Mouse (Mus musculus) lung, postnatal 36 days (tissue): ENCODE results near the gene Gpha2.

Source experiments
- DNase-seq: peaks from one replicate; pipeline ENCODE4 v3.0.0; 2022; ENCODE audit warnings: mixed read lengths

Gpha2 gene

GRCm38 (mm10) chr19:6242281-6242680, 16.1 kb downstream of the Gpha2 start:
- DNase-seq: peak; percentile 84

GRCm38 (mm10) chr19:6243226-6243625, 17.0 kb downstream of the Gpha2 start:
- no peak for DNase-seq

- no peak for DNase-seq
Measured at GRCm38 (mm10) chr19:6245806-6246205, 19.6 kb downstream of the Gpha2 start.

- DNase-seq: no peak
Measured at GRCm38 (mm10) chr19:6247526-6248300, 21.5 kb downstream of the Gpha2 start.

GRCm38 (mm10) chr19:6253021-6253420, 26.8 kb downstream of the Gpha2 start:
- no peak for DNase-seq

- DNase-seq: peak; percentile 70
Measured at GRCm38 (mm10) chr19:6260428-6260827, 34.2 kb downstream of the Gpha2 start.

GRCm38 (mm10) chr19:6260946-6261345, 34.8 kb downstream of the Gpha2 start:
- DNase-seq: no peak

GRCm38 (mm10) chr19:6261379-6261778, 35.2 kb downstream of the Gpha2 start:
- DNase-seq: no peak

- peak; percentile 84 for DNase-seq
Measured at GRCm38 (mm10) chr19:6262222-6262621, 36.0 kb downstream of the Gpha2 start.

- no peak for DNase-seq
Measured at GRCm38 (mm10) chr19:6262839-6263433, 36.8 kb downstream of the Gpha2 start.

GRCm38 (mm10) chr19:6264200-6264599, 38.0 kb downstream of the Gpha2 start:
- no peak for DNase-seq

GRCm38 (mm10) chr19:6264945-6265344, 38.8 kb downstream of the Gpha2 start:
- no peak for DNase-seq

GRCm38 (mm10) chr19:6265727-6266182, 39.6 kb downstream of the Gpha2 start:
- peak; percentile 40 for DNase-seq

GRCm38 (mm10) chr19:6267306-6268169, 41.4 kb downstream of the Gpha2 start:
- DNase-seq: peak; percentile 70

GRCm38 (mm10) chr19:6268170-6268528, 42.0 kb downstream of the Gpha2 start:
- DNase-seq: peak; percentile 96

- peak; percentile 84 for DNase-seq
Measured at GRCm38 (mm10) chr19:6268670-6269132, 42.5 kb downstream of the Gpha2 start.

- DNase-seq: no peak
Measured at GRCm38 (mm10) chr19:6269798-6270475, 43.8 kb downstream of the Gpha2 start.

- no peak for DNase-seq
Measured at GRCm38 (mm10) chr19:6270661-6271060, 44.5 kb downstream of the Gpha2 start.

- DNase-seq: no peak
Measured at GRCm38 (mm10) chr19:6271206-6271605, 45.0 kb downstream of the Gpha2 start.

- DNase-seq: no peak
Measured at GRCm38 (mm10) chr19:6272053-6272452, 45.9 kb downstream of the Gpha2 start.

- peak; percentile 41 for DNase-seq
Measured at GRCm38 (mm10) chr19:6272738-6273137, 46.6 kb downstream of the Gpha2 start.

- no peak for DNase-seq
Measured at GRCm38 (mm10) chr19:6273592-6273991, 47.4 kb downstream of the Gpha2 start.
